Comparison of ENCODE assay signal across 22 mouse cellular contexts in genomic region chr7:134113829-134114228, GRCm38 (mm10).
DNase-seq lines count a peak whose midpoint lies in the region; ATAC-seq and TF ChIP-seq lines count a peak whose summit lies in the region.
"Had no signal": no experiment of that assay in that cellular context is flagged by ENCODE, and none has a peak within 500 bp of the region (broad histone marks: within the 10 kb centered on the region; RNA-seq: fewer than 3 reads in every experiment).

No protein-coding gene starts in this region.

- no peak overlapping the region for H3ac ChIP-seq in C2C12 (ENCODE audit: control insufficient read depth, insufficient read length, low read depth)

- no peak for DNase-seq in heart, adult 2 months
- no peak for DNase-seq in hindbrain, embryonic 10.5 days (ENCODE audit: low spot score)
- DNase-seq in hindbrain, embryonic 14.5 days (ENCODE audit: low spot score): no peak
- no peak for DNase-seq in retina, postnatal 1 day
- DNase-seq: adrenal gland, postnatal 14 days; cerebellum, adult 9-10 months; forebrain, postnatal 0 days; gastrocnemius, postnatal 14 days; kidney, postnatal 25 days; liver, embryonic 13.5 days; lung, adult 2 months; thymus, postnatal 14 days had no signal

- TF ChIP-seq CTCF in heart, adult 2 months (IDR thresholded peaks at IDR 0.05): no peak
- TF ChIP-seq CTCF in C2C12 (IDR thresholded peaks at IDR 0.05; ENCODE audit: control insufficient read depth, insufficient read depth, insufficient read length): no peak

- no peaks in the 10 kb centered on the region for H3K9me3 ChIP-seq in heart, embryonic 11.5 days (replicated peaks; ENCODE audit: control insufficient read depth, low read length)
- H3K9me3 ChIP-seq in hindbrain, embryonic 10.5 days: no peaks in the 10 kb centered on the region
- peaks cover 3% of the 10 kb centered on the region; the same call in 1 of the 2 replicates for H3K9me3 ChIP-seq in hindbrain, embryonic 14.5 days (ENCODE audit: control insufficient read depth, low read length)
- H3K9me3 ChIP-seq: embryonic facial prominence, embryonic 10.5 days; forebrain, embryonic 10.5 days; hindbrain, embryonic 13.5 days; limb, embryonic 12.5 days; liver, embryonic 13.5 days; midbrain, embryonic 12.5 days had no signal

- H3K4me3 ChIP-seq in heart, embryonic 11.5 days (ENCODE audit: low read depth, low read length): no peak overlapping the region
- no peak overlapping the region for H3K4me3 ChIP-seq in heart, adult 2 months
- no peak overlapping the region for H3K4me3 ChIP-seq in hindbrain, embryonic 10.5 days
- H3K4me3 ChIP-seq in hindbrain, embryonic 14.5 days (replicated peaks; ENCODE audit: low read length): no peak overlapping the region
- H3K4me3 ChIP-seq in C2C12 (ENCODE audit: insufficient read depth, poor library complexity, severe bottlenecking): no peak overlapping the region
- H3K4me3 ChIP-seq in brown adipose tissue, adult 24 weeks (ENCODE audit: insufficient read depth, low read depth, low read length): no peak overlapping the region
- H3K4me3 ChIP-seq: embryonic facial prominence, embryonic 10.5 days; forebrain, embryonic 10.5 days; hindbrain, embryonic 13.5 days; limb, embryonic 12.5 days; liver, embryonic 13.5 days; midbrain, embryonic 12.5 days had no signal

- H3K27me3 ChIP-seq in heart, embryonic 11.5 days (ENCODE audit: control insufficient read depth, insufficient read depth, low read length): no peaks in the 10 kb centered on the region
- no peaks in the 10 kb centered on the region for H3K27me3 ChIP-seq in heart, adult 2 months (ENCODE audit: control insufficient read depth, insufficient read depth, low read length)
- no peaks in the 10 kb centered on the region for H3K27me3 ChIP-seq in hindbrain, embryonic 10.5 days (ENCODE audit: insufficient read depth, poor library complexity, severe bottlenecking)
- H3K27me3 ChIP-seq in hindbrain, embryonic 14.5 days (ENCODE audit: control insufficient read depth, insufficient read depth, low read length): no peaks in the 10 kb centered on the region
- H3K27me3 ChIP-seq in C2C12 (ENCODE audit: control insufficient read depth, insufficient read depth, insufficient read length): no peaks in the 10 kb centered on the region
- H3K27me3 ChIP-seq: CH12.LX; hindbrain, embryonic 13.5 days; limb, embryonic 12.5 days; liver, embryonic 13.5 days; midbrain, embryonic 12.5 days had no signal

- H3K27ac ChIP-seq in heart, embryonic 11.5 days (ENCODE audit: low read depth, low read length): peak overlapping the region; percentile 1; the same call in 1 of the 2 replicates
- H3K27ac ChIP-seq in heart, adult 2 months: no peak overlapping the region
- peak overlapping the region; percentile 62 for H3K27ac ChIP-seq in hindbrain, embryonic 10.5 days
- H3K27ac ChIP-seq in hindbrain, embryonic 14.5 days: no peak overlapping the region
- peak overlapping the region; percentile 65; the same call in 1 of the 2 replicates for H3K27ac ChIP-seq in brown adipose tissue, adult 24 weeks (replicated peaks; ENCODE audit: low read depth, low read length)
- H3K27ac ChIP-seq: embryonic facial prominence, embryonic 10.5 days; forebrain, embryonic 10.5 days; hindbrain, embryonic 13.5 days; limb, embryonic 12.5 days; liver, embryonic 13.5 days; midbrain, embryonic 12.5 days had no signal

- no peaks in the 10 kb centered on the region for H3K79me2 ChIP-seq in heart, adult 2 months (replicated peaks; ENCODE audit: control insufficient read depth, insufficient read depth, low read length)
- no peaks in the 10 kb centered on the region for H3K79me2 ChIP-seq in C2C12 (ENCODE audit: control insufficient read depth, insufficient read depth)

- H3K79me3 ChIP-seq in C2C12 (ENCODE audit: low read depth): no peaks in the 10 kb centered on the region

- peaks cover 32% of the 10 kb centered on the region for H3K4me1 ChIP-seq in heart, embryonic 11.5 days (ENCODE audit: control insufficient read depth, insufficient read depth, low read length)
- peaks cover 2% of the 10 kb centered on the region; the same call in 1 of the 2 replicates for H3K4me1 ChIP-seq in heart, adult 2 months (ENCODE audit: control insufficient read depth, insufficient read depth, low read length)
- H3K4me1 ChIP-seq in hindbrain, embryonic 10.5 days (replicated peaks): peaks cover 8% of the 10 kb centered on the region; the same call in 1 of the 2 replicates
- H3K4me1 ChIP-seq in hindbrain, embryonic 14.5 days (replicated peaks; ENCODE audit: control insufficient read depth, insufficient read depth, low read length): no peaks in the 10 kb centered on the region
- peaks cover 7% of the 10 kb centered on the region; the same call in 1 of the 2 replicates for H3K4me1 ChIP-seq in brown adipose tissue, adult 24 weeks (ENCODE audit: control insufficient read depth, insufficient read depth, insufficient read length, low read length)
- H3K4me1 ChIP-seq: forebrain, embryonic 10.5 days; limb, embryonic 12.5 days; liver, embryonic 13.5 days; midbrain, embryonic 12.5 days had no signal

- intact Hi-C loops in heart, adult 2 months (cut with DNase I): no loop called here

- ATAC-seq in heart, embryonic 11.5 days (replicated peaks; ENCODE audit: insufficient number of reproducible peaks, low FRiP score, low TSS enrichment): no peak
- ATAC-seq in hindbrain, embryonic 14.5 days (ENCODE audit: low FRiP score): no peak
- ATAC-seq: forebrain, postnatal 0 days; inflammation-experienced regulatory T-cells, adult 6 months had no signal

- no peak overlapping the region for H3K9ac ChIP-seq in heart, embryonic 11.5 days (ENCODE audit: low read depth, low read length)
- no peak overlapping the region for H3K9ac ChIP-seq in heart, adult 2 months (ENCODE audit: low read depth, low read length)
- no peak overlapping the region for H3K9ac ChIP-seq in hindbrain, embryonic 14.5 days
- H3K9ac ChIP-seq: forebrain, postnatal 0 days; hindbrain, embryonic 13.5 days; limb, embryonic 12.5 days; liver, embryonic 13.5 days; midbrain, embryonic 12.5 days had no signal

- TF ChIP-seq EP300 in heart, adult 2 months (IDR thresholded peaks at IDR 0.05; ENCODE audit: insufficient read depth, low read depth, low read length): no peak

- no peak overlapping the region for H3K4me2 ChIP-seq in heart, embryonic 11.5 days
- H3K4me2 ChIP-seq in hindbrain, embryonic 14.5 days (replicated peaks): no peak overlapping the region
- H3K4me2 ChIP-seq: hindbrain, embryonic 13.5 days; limb, embryonic 12.5 days; liver, embryonic 13.5 days; midbrain, embryonic 12.5 days had no signal

- WGBS in heart, embryonic 11.5 days (ENCODE audit: insufficient replicate concordance): 37% methylated on average over 6 of the region's 6 CpGs
- WGBS in heart, adult 2 months: 79% methylated on average over 6 of the region's 6 CpGs
- 77% methylated on average over 6 of the region's 6 CpGs for WGBS in hindbrain, embryonic 10.5 days
- 77% methylated on average over 6 of the region's 6 CpGs for WGBS in hindbrain, embryonic 14.5 days

- no peak for TF ChIP-seq POLR2A in heart, adult 2 months (IDR thresholded peaks at IDR 0.05; ENCODE audit: insufficient read depth, low read depth, low read length)

- no peaks in the 10 kb centered on the region for H3K36me3 ChIP-seq in heart, embryonic 11.5 days (ENCODE audit: control insufficient read depth, insufficient read depth, low read length)
- H3K36me3 ChIP-seq in heart, adult 2 months (ENCODE audit: control insufficient read depth, insufficient read depth, low read length): no peaks in the 10 kb centered on the region
- no peaks in the 10 kb centered on the region for H3K36me3 ChIP-seq in hindbrain, embryonic 10.5 days
- H3K36me3 ChIP-seq in hindbrain, embryonic 14.5 days (replicated peaks; ENCODE audit: control insufficient read depth, insufficient read depth): no peaks in the 10 kb centered on the region
- no peaks in the 10 kb centered on the region for H3K36me3 ChIP-seq in C2C12 (ENCODE audit: control insufficient read depth, insufficient read depth)
- H3K36me3 ChIP-seq: embryonic facial prominence, embryonic 10.5 days; forebrain, embryonic 10.5 days; hindbrain, embryonic 13.5 days; limb, embryonic 12.5 days; liver, embryonic 13.5 days; midbrain, embryonic 12.5 days had no signal

TF ChIP-seq in C2C12, 6 proteins besides CTCF, POLR2A, EP300 and RAD21:
- TF ChIP-seq MYOD1 (IDR thresholded peaks at IDR 0.05; ENCODE audit: control insufficient read depth, insufficient read length, low read depth) (peak; percentile 41), MYOG (IDR thresholded peaks at IDR 0.05; ENCODE audit: control insufficient read depth, extremely low read depth, insufficient read length) (no peak)

Comparison
In these comparisons a context has a peak if more than half of its experiments do, and no peak if none do; other contexts are left out.
1. H3K27ac ChIP-seq: peak in heart, embryonic 11.5 days (single experiment), hindbrain, embryonic 10.5 days (single experiment) and brown adipose tissue, adult 24 weeks (single experiment); none in heart, adult 2 months (single experiment) and hindbrain, embryonic 14.5 days (single experiment).